Mouse (Mus musculus): ENCODE data around the gene Spcs2.

DNA sequence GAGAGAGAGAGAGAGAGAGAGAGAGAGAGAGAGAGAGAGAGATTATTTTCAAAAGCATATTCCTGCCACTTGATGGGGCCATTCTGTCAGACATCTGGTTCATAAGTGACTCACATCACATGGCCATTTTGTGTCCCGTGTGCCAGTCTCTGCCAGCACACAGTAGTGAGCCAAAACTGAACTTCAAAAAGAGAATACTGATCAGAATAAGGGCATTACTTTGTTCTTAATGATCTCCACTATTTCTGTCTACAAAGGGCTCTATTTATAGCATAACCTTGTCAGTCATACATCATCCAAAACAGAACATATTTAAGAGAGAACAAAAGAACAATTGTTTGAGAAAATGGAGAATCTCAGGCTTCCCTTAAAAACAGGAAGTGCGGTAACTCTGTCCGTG is 28.2 kb upstream of the Spcs2 start:
- TF ChIP-seq POLR2A (IDR thresholded peaks at IDR 0.05; ENCODE audit: insufficient read depth, low read depth, low read length) = no peak
- no peak for TF ChIP-seq CTCF (IDR thresholded peaks at IDR 0.05; ENCODE audit: insufficient read depth, low read depth, low read length)
